Mouse (Mus musculus) testis, adult 2 months (tissue): ENCODE measurements around the gene Abca9.

ENCODE experiments used
- CTCF ChIP-seq: fragments of 200-500 bp; IDR thresholded peaks from 2 replicates; pipeline ENCODE4 v1.5.1; 2012; ENCODE audit warnings: low read depth, mild to moderate bottlenecking, inconsistent platforms, low read length, moderate library complexity; ENCODE audit not compliant: control insufficient read depth, insufficient read depth, insufficient replicate concordance
- POLR2A ChIP-seq: fragments of 200-500 bp; IDR thresholded peaks from 2 replicates; pipeline ENCODE4 v1.6.1; 2012; ENCODE audit warnings: low read depth, mild to moderate bottlenecking, inconsistent platforms, low read length, moderate library complexity; ENCODE audit not compliant: control insufficient read depth

GRCm38 (mm10) chr11:110165822-110166221 is 2.2 kb downstream of the Abca9 start:
- TF ChIP-seq POLR2A (no peak), CTCF (no peak)
